Mouse (Mus musculus): ENCODE measurements at regions not wholly inside any gene's neighbourhood (a gene's known extent, or its start where the extent isn't known, plus 50 kb on each side); places are given as distances from the start of the nearest gene placed in this dataset.
A peak's percentile ranks its signal among the peaks of the same experiment; 100 is the strongest.

GRCm38 (mm10) chr2:59406976-59407375 is 77.5 kb upstream of the Dapl1 start:
- WGBS = 37% methylated on average over 3 of the region's 3 CpGs
- H3K27me3 ChIP-seq = no peaks in the 10 kb centered on the region
- no peak overlapping the region; the same call in 1 of the 2 replicates for H3K4me2 ChIP-seq
- no peaks in the 10 kb centered on the region for H3K9me3 ChIP-seq (replicated peaks)
- no peak overlapping the region for H3K9ac ChIP-seq
- H3K4me3 ChIP-seq = no peak overlapping the region
- peak overlapping the region; percentile 81 for H3K27ac ChIP-seq
- peak; percentile 79 for ATAC-seq (replicated peaks; ENCODE audit: insufficient number of reproducible peaks, insufficient read depth, low FRiP score, low read depth)
- no peaks in the 10 kb centered on the region for H3K36me3 ChIP-seq
- H3K4me1 ChIP-seq (replicated peaks) = peaks cover 18% of the 10 kb centered on the region

- peaks cover 18% of the 10 kb centered on the region for H3K4me1 ChIP-seq (replicated peaks)
- no peaks in the 10 kb centered on the region for H3K27me3 ChIP-seq
- H3K36me3 ChIP-seq = no peaks in the 10 kb centered on the region
- no peak overlapping the region for H3K9ac ChIP-seq
- H3K4me2 ChIP-seq = no peak overlapping the region; the same call in 1 of the 2 replicates
- peak; percentile 83 for ATAC-seq (replicated peaks; ENCODE audit: insufficient number of reproducible peaks, insufficient read depth, low FRiP score, low read depth)
- 35% methylated on average over 13 of the region's 13 CpGs for WGBS
- no peak overlapping the region for H3K4me3 ChIP-seq
- no peaks in the 10 kb centered on the region for H3K9me3 ChIP-seq (replicated peaks)
- H3K27ac ChIP-seq = peak overlapping the region; percentile 81
These were observed 76.9 kb upstream of the Dapl1 start for GRCm38 (mm10) chr2:59407512-59407988.

GRCm38 (mm10) chr2:59408040-59408587 is 76.3 kb upstream of the Dapl1 start:
- WGBS = 74% methylated on average over 10 of the region's 10 CpGs
- no peaks in the 10 kb centered on the region for H3K9me3 ChIP-seq (replicated peaks)
- H3K4me1 ChIP-seq (replicated peaks) = peaks cover 18% of the 10 kb centered on the region
- peak overlapping the region; percentile 81 for H3K27ac ChIP-seq
- no peak for ATAC-seq (replicated peaks; ENCODE audit: insufficient number of reproducible peaks, insufficient read depth, low FRiP score, low read depth)
- H3K9ac ChIP-seq = no peak overlapping the region
- no peaks in the 10 kb centered on the region for H3K27me3 ChIP-seq
- H3K36me3 ChIP-seq = no peaks in the 10 kb centered on the region
- H3K4me3 ChIP-seq = no peak overlapping the region
- no peak overlapping the region for H3K4me2 ChIP-seq

GRCm38 (mm10) chr2:59414612-59415011 is 69.8 kb upstream of the Dapl1 start:
- H3K4me2 ChIP-seq = no peak overlapping the region
- ATAC-seq (replicated peaks; ENCODE audit: insufficient number of reproducible peaks, insufficient read depth, low FRiP score, low read depth) = no peak
- no peak overlapping the region for H3K9ac ChIP-seq
- 90% methylated on average over 9 of the region's 9 CpGs for WGBS
- no peak overlapping the region for H3K4me3 ChIP-seq
- H3K4me1 ChIP-seq (replicated peaks) = peaks cover 12% of the 10 kb centered on the region
- no peaks in the 10 kb centered on the region for H3K36me3 ChIP-seq
- no peaks in the 10 kb centered on the region for H3K27me3 ChIP-seq
- no peaks in the 10 kb centered on the region for H3K9me3 ChIP-seq (replicated peaks)
- no peak overlapping the region for H3K27ac ChIP-seq

GRCm38 (mm10) chr2:59416491-59417195 is 67.8 kb upstream of the Dapl1 start:
- Histone ChIP-seq H3K4me3 (no peak overlapping the region), H3K27ac (peak overlapping the region; percentile 50), H3K4me2 (no peak overlapping the region), H3K9ac (no peak overlapping the region), H3K27me3 (no peaks in the 10 kb centered on the region), H3K9me3 (replicated peaks) (no peaks in the 10 kb centered on the region), H3K4me1 (replicated peaks) (peaks cover 18% of the 10 kb centered on the region), H3K36me3 (no peaks in the 10 kb centered on the region)
- WGBS = 58% methylated on average over 8 of the region's 8 CpGs
- ATAC-seq (replicated peaks; ENCODE audit: insufficient number of reproducible peaks, insufficient read depth, low FRiP score, low read depth) = peak; percentile 56; the same call in 1 of the 2 replicates

GRCm38 (mm10) chr2:59417384-59417955 is 67.0 kb upstream of the Dapl1 start:
- Histone ChIP-seq H3K4me2 (no peak overlapping the region), H3K27ac (no peak overlapping the region), H3K9ac (no peak overlapping the region), H3K27me3 (no peaks in the 10 kb centered on the region), H3K9me3 (replicated peaks) (no peaks in the 10 kb centered on the region), H3K4me1 (replicated peaks) (peaks cover 21% of the 10 kb centered on the region), H3K4me3 (no peak overlapping the region), H3K36me3 (no peaks in the 10 kb centered on the region)
- no peak for ATAC-seq (replicated peaks; ENCODE audit: insufficient number of reproducible peaks, insufficient read depth, low FRiP score, low read depth)
- 61% methylated on average over 11 of the region's 11 CpGs for WGBS

GRCm38 (mm10) chr2:59420496-59420895 is 64.0 kb upstream of the Dapl1 start:
- no peak for ATAC-seq (replicated peaks; ENCODE audit: insufficient number of reproducible peaks, insufficient read depth, low FRiP score, low read depth)

GRCm38 (mm10) chr2:59422291-59423242 is 61.9 kb upstream of the Dapl1 start:
- peaks cover 16% of the 10 kb centered on the region for H3K4me1 ChIP-seq (replicated peaks)

More at GRCm38 (mm10) chr2:59420496-59420895, 64.0 kb upstream of the Dapl1 start:
- no peaks in the 10 kb centered on the region for H3K36me3 ChIP-seq
- 55% methylated on average over 5 of the region's 5 CpGs for WGBS
- H3K27me3 ChIP-seq = no peaks in the 10 kb centered on the region
- peaks cover 27% of the 10 kb centered on the region for H3K4me1 ChIP-seq (replicated peaks)
- no peak overlapping the region for H3K4me2 ChIP-seq
- H3K9me3 ChIP-seq (replicated peaks) = no peaks in the 10 kb centered on the region
- H3K27ac ChIP-seq = no peak overlapping the region
- no peak overlapping the region for H3K4me3 ChIP-seq
- H3K9ac ChIP-seq = no peak overlapping the region

GRCm38 (mm10) chr2:59424205-59424604 is 60.2 kb upstream of the Dapl1 start:
- Histone ChIP-seq H3K4me3 (no peak overlapping the region), H3K9me3 (replicated peaks) (no peaks in the 10 kb centered on the region), H3K36me3 (no peaks in the 10 kb centered on the region), H3K27me3 (no peaks in the 10 kb centered on the region), H3K4me1 (replicated peaks) (peaks cover 14% of the 10 kb centered on the region), H3K9ac (no peak overlapping the region), H3K27ac (no peak overlapping the region), H3K4me2 (no peak overlapping the region)
- WGBS = 86% methylated on average over 2 of the region's 2 CpGs
- ATAC-seq (replicated peaks; ENCODE audit: insufficient number of reproducible peaks, insufficient read depth, low FRiP score, low read depth) = no peak

More at GRCm38 (mm10) chr2:59422291-59423242, 61.9 kb upstream of the Dapl1 start:
- Histone ChIP-seq H3K4me3 (no peak overlapping the region), H3K9ac (no peak overlapping the region), H3K27ac (no peak overlapping the region), H3K9me3 (replicated peaks) (no peaks in the 10 kb centered on the region), H3K4me2 (no peak overlapping the region), H3K27me3 (no peaks in the 10 kb centered on the region), H3K36me3 (no peaks in the 10 kb centered on the region)
- WGBS = 78% methylated on average over 10 of the region's 10 CpGs
- ATAC-seq (replicated peaks; ENCODE audit: insufficient number of reproducible peaks, insufficient read depth, low FRiP score, low read depth) = no peak

- Histone ChIP-seq H3K9me3 (replicated peaks) (no peaks in the 10 kb centered on the region), H3K27me3 (no peaks in the 10 kb centered on the region), H3K27ac (no peak overlapping the region), H3K36me3 (no peaks in the 10 kb centered on the region), H3K4me3 (no peak overlapping the region), H3K9ac (no peak overlapping the region), H3K4me2 (no peak overlapping the region), H3K4me1 (replicated peaks) (peaks cover 14% of the 10 kb centered on the region)
- WGBS = 28% methylated on average over 5 of the region's 5 CpGs
- peak; percentile 76 for ATAC-seq (replicated peaks; ENCODE audit: insufficient number of reproducible peaks, insufficient read depth, low FRiP score, low read depth)
These were observed 59.7 kb upstream of the Dapl1 start for GRCm38 (mm10) chr2:59424729-59425128.

GRCm38 (mm10) chr2:59425876-59426275 is 58.6 kb upstream of the Dapl1 start:
- Histone ChIP-seq H3K9me3 (replicated peaks) (no peaks in the 10 kb centered on the region), H3K27me3 (no peaks in the 10 kb centered on the region), H3K27ac (no peak overlapping the region), H3K4me3 (no peak overlapping the region), H3K36me3 (no peaks in the 10 kb centered on the region), H3K9ac (no peak overlapping the region), H3K4me2 (no peak overlapping the region), H3K4me1 (replicated peaks) (peaks cover 9% of the 10 kb centered on the region; the same call in 1 of the 2 replicates)
- 65% methylated on average over 4 of the region's 4 CpGs for WGBS
- no peak for ATAC-seq (replicated peaks; ENCODE audit: insufficient number of reproducible peaks, insufficient read depth, low FRiP score, low read depth)

Measured in heart, embryonic 15.5 days (tissue).